Mouse (Mus musculus) bone marrow macrophage, adult 2 months (primary cell): Measurements from ENCODE around the gene Gtf2f2.

Source experiments
- CTCF ChIP-seq: IDR thresholded peaks from 2 replicates; pipeline ENCODE4 v1.5.1; 2012; ENCODE audit warnings: low read depth, mild to moderate bottlenecking, low read length, moderate library complexity
- POLR2A ChIP-seq: IDR thresholded peaks from 2 replicates; pipeline ENCODE4 v1.6.1; 2012; ENCODE audit warnings: mild to moderate bottlenecking, low read depth, low read length, borderline replicate concordance

DNA sequence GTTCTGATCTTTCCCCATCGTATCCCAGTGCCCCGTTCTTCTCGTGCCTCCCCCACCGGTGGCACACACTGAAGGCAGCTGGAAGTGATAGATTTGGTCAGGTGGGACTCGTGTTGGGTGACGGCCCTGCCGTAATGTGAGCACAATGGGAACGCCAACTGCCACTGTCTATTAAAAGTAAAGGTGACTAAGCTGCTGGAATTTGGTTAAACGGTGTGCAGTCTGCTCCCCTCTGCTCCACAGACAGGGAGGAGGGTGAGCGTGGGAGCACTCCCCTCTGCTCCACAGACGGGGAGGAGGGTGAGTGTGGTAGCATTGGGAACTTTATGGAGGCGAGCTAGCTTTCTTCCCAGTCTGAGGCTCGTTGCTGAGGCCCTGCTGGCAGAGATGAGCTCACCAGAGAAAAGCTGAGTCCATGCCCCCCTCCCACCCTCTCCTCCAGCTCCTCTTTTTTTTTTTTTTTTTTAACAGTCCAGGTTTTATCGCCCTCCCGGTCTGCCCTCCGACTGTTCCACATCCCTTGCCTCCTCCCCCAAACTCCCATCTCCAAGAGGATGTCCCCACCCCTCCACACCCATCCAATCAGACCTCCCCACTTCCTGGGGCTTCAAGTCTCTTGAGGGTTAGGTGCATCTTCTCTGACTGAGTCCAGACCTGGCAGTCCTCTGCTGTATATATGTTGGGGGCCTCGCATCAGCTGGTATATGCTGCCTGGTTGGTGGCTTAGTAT, 155.2 kb downstream of the Gtf2f2 start:
- TF ChIP-seq CTCF (no peak), POLR2A (no peak)
